Mouse (Mus musculus) CH12.LX (cell line): ENCODE measurements around the gene Prr14. TPM values are rescaled to one million over a fixed set of nuclear protein-coding genes. Genes with fewer than 3 reads are reported as not detected.

Experiments
- DNase-seq: peaks from one replicate; pipeline ENCODE4 v3.0.0-alpha.2; 2013; ENCODE audit errors: extremely low read depth
- H3K27ac ChIP-seq: 2 replicates; pipeline ENCODE4 v1.5.1; 2012; ENCODE audit warnings: low read depth, mild to moderate bottlenecking, control low read depth, moderate library complexity; ENCODE audit not compliant: insufficient read depth
- H3K27me3 ChIP-seq: replicated peaks from 2 replicates; pipeline ENCODE3; 2012; ENCODE audit warnings: inconsistent platforms
- H3K36me3 ChIP-seq, 2 experiments: replicated peaks in 1 of 2; 2 replicates each; pipeline versions ENCODE3 to v1.6.1; 2012; ENCODE audit warnings: inconsistent platforms in 1 of 2, low read length in 1 of 2, mild to moderate bottlenecking in 1 of 2, mixed read lengths in 1 of 2, moderate library complexity in 1 of 2; ENCODE audit not compliant: control insufficient read depth in 1 of 2, insufficient read depth in 1 of 2
- H3K4me1 ChIP-seq, 2 experiments: 2 replicates each; pipeline ENCODE4 v1.6.1; 2012; ENCODE audit warnings: inconsistent platforms in 1 of 2, moderate library complexity in 1 of 2; ENCODE audit not compliant: insufficient read depth in 2 of 2, control insufficient read depth in 1 of 2
- H3K4me2 ChIP-seq: 2 replicates; pipeline ENCODE4 v1.6.1; 2012; ENCODE audit warnings: low read depth, mild to moderate bottlenecking, control low read depth; ENCODE audit not compliant: poor library complexity, insufficient read depth, severe bottlenecking
- H3K4me3 ChIP-seq, 3 experiments: fragments of 150-350 bp in 1 of 3; sonication (generic) in 1 of 3; replicated peaks in 1 of 3; 2 replicates each; pipeline versions ENCODE3 to v1.5.1; 2011 to 2012; ENCODE audit warnings: low read depth in 2 of 3, low read length in 2 of 3, mild to moderate bottlenecking in 2 of 3, moderate library complexity in 2 of 3, control low read depth in 1 of 3, improper control_type of control experiment in 1 of 3, inconsistent platforms in 1 of 3, mixed read lengths in 1 of 3; ENCODE audit not compliant: poor library complexity in 1 of 3
- H3K79me2 ChIP-seq: replicated peaks from 2 replicates; pipeline ENCODE4 v1.6.1; 2012; ENCODE audit warnings: mild to moderate bottlenecking, moderate library complexity; ENCODE audit not compliant: control insufficient read depth, poor library complexity, insufficient read depth, severe bottlenecking; ENCODE audit errors: extremely low read depth
- H3K9ac ChIP-seq: 2 replicates; pipeline ENCODE4 v1.6.1; 2012; ENCODE audit warnings: low read depth, mild to moderate bottlenecking, control low read depth, moderate library complexity; ENCODE audit not compliant: insufficient read depth
- H3K9me3 ChIP-seq: replicated peaks from 2 replicates; pipeline ENCODE3; 2012; ENCODE audit warnings: low read length, inconsistent platforms, mixed read lengths
- CHD1 ChIP-seq: IDR thresholded peaks from 2 replicates; pipeline ENCODE4 v1.6.1; 2012; ENCODE audit warnings: low read depth, low read length, improper control_type of control experiment, inconsistent platforms
- JUN ChIP-seq: IDR thresholded peaks from 2 replicates; pipeline ENCODE4 v1.6.1; 2011; ENCODE audit warnings: low read depth, mild to moderate bottlenecking, low read length, improper control_type of control experiment, moderate library complexity; ENCODE audit not compliant: insufficient read depth
- MAFK ChIP-seq: IDR thresholded peaks from 2 replicates; pipeline ENCODE4 v1.6.1; 2011; ENCODE audit warnings: low read length, improper control_type of control experiment; ENCODE audit not compliant: insufficient replicate concordance
- NELFE ChIP-seq: IDR thresholded peaks from 2 replicates; pipeline ENCODE4 v1.6.1; 2011; ENCODE audit warnings: low read depth, low read length, improper control_type of control experiment
- POLR2A ChIP-seq: IDR thresholded peaks from 2 replicates; pipeline ENCODE4 v1.6.1; 2011; ENCODE audit warnings: low read depth, mild to moderate bottlenecking, improper control_type of control experiment, low read length
- RCOR1 ChIP-seq: conservative IDR thresholded peaks from 2 replicates; pipeline ENCODE4 v1.6.1; 2012; ENCODE audit warnings: low read depth, mild to moderate bottlenecking, inconsistent platforms, low read length, improper control_type of control experiment
- SIN3A ChIP-seq: IDR thresholded peaks from 2 replicates; pipeline ENCODE4 v1.6.1; 2012; ENCODE audit warnings: low read length, improper control_type of control experiment, inconsistent platforms
- TBP ChIP-seq: conservative IDR thresholded peaks from 2 replicates; pipeline ENCODE4 v1.6.1; 2011; ENCODE audit warnings: low read depth, low read length, improper control_type of control experiment
- UBTF ChIP-seq: IDR thresholded peaks from 2 replicates; pipeline ENCODE4 v1.6.1; 2012; ENCODE audit warnings: low read depth, mild to moderate bottlenecking, inconsistent platforms, low read length, improper control_type of control experiment, moderate library complexity
- USF2 ChIP-seq: conservative IDR thresholded peaks from 2 replicates; pipeline ENCODE4 v1.6.1; 2011; ENCODE audit warnings: low read depth, low read length, improper control_type of control experiment
- ZC3H11A ChIP-seq: IDR thresholded peaks from 2 replicates; pipeline ENCODE4 v1.6.1; 2012; ENCODE audit warnings: low read depth, mild to moderate bottlenecking, inconsistent platforms, low read length, improper control_type of control experiment
- ZMIZ1 ChIP-seq: IDR thresholded peaks from 2 replicates; pipeline ENCODE4 v1.6.1; 2012; ENCODE audit warnings: low read depth, mild to moderate bottlenecking, inconsistent platforms, low read length, improper control_type of control experiment
- ZNF384 ChIP-seq: IDR thresholded peaks from 2 replicates; pipeline ENCODE4 v1.6.1; 2012; ENCODE audit warnings: low read depth, low read length, improper control_type of control experiment, inconsistent platforms
- dilution Hi-C: fragments of 300-500 bp; cut with MboI; formaldehyde crosslinking; loops from 2 replicates; pipeline ENCODE4 v1.14.3; 2020; ENCODE audit warnings: low sequenced_read_pairs; ENCODE audit not compliant: extremely low pct_unique_long_range_greater_than_20kb, extremely low pct_ligation_motif_present
- in situ Hi-C: fragments of 300-500 bp; cut with MboI; formaldehyde crosslinking; loops from 3 replicates; pipeline ENCODE4 v1.14.3; 2019; ENCODE audit warnings: low sequenced_read_pairs, low pct_ligation_motif_present, low pct_unique_long_range_greater_than_20kb, mixed read lengths
- polyA plus RNA-seq: library from polyadenylated mRNA; unstranded; fragments of >175 nt; gene quantifications from 2 replicates; pipeline ENCODE4 v1.2.1, GENCODE M21; 2012; ENCODE audit warnings: low read depth; ENCODE audit not compliant: insufficient read length
- total RNA-seq, 2 experiments: library from RNA; depleted of rRNA; stranded (reverse); fragments of 300-350 nt in 1 of 2; fragments of >200 nt in 1 of 2; gene quantifications; 2 replicates each; pipeline ENCODE4 v1.2.3; 2012 to 2014

Gene Prr14
- total and polyA plus RNA-seq, 3 experiments, result 7.6 to 31.3 (median 10.4) TPM

GRCm38 (mm10) chr7:127466606-127467005 is 7.2 kb downstream of the Prr14 start:
- H3K27ac ChIP-seq, result no peak overlapping the region
- H3K4me1 ChIP-seq, result peaks cover 0 to 13% of the 10 kb centered on the region in 2 experiments; a peak in 2 of 4 replicates
- peaks cover 4% of the 10 kb centered on the region for H3K79me2 ChIP-seq
- peaks cover 19 to 39% of the 10 kb centered on the region in 2 experiments for H3K36me3 ChIP-seq
- no peaks in the 10 kb centered on the region for H3K27me3 ChIP-seq
- no peak overlapping the region for H3K4me2 ChIP-seq
- in situ Hi-C loops, result no loop called here
- no peak overlapping the region for H3K4me3 ChIP-seq
- no peak for TF ChIP-seq UBTF
- no peak for TF ChIP-seq ZMIZ1
- TF ChIP-seq TBP, result no peak
- no peak for TF ChIP-seq ZC3H11A
- no peak for TF ChIP-seq MAFK
- no peak for TF ChIP-seq RCOR1
- no peak for TF ChIP-seq CHD1
- TF ChIP-seq JUN, result no peak
- TF ChIP-seq USF2, result no peak
- no peak for TF ChIP-seq NELFE
- no peak for TF ChIP-seq SIN3A
- TF ChIP-seq, all 38 proteins: peak for 0
- Histone ChIP-seq H3K9me3 (peaks cover 16% of the 10 kb centered on the region), H3K9ac (no peak overlapping the region)
- dilution Hi-C loops, result no loop called here
- no peak for DNase-seq

- Histone ChIP-seq H3K27ac (peak overlapping the region; percentile 57), H3K4me2 (peak overlapping the region; percentile 85), H3K9me3 (peaks cover 16% of the 10 kb centered on the region), H3K9ac (peak overlapping the region; percentile 94), H3K4me3 (peak overlapping the region; percentile 64 to 82 (median 77)), H3K36me3 (peaks cover 33 to 54% of the 10 kb centered on the region in 2 experiments), H3K4me1 (peaks cover 3 to 20% of the 10 kb centered on the region in 2 experiments; a peak in 2 of 4 replicates), H3K79me2 (peaks cover 5% of the 10 kb centered on the region; the same call in 1 of the 2 replicates), H3K27me3 (no peaks in the 10 kb centered on the region)
- in situ Hi-C loops, result no loop called here
- DNase-seq, result peak; percentile 39
- dilution Hi-C loops, result no loop called here
- no peak for TF ChIP-seq ZNF384
- TF ChIP-seq POLR2A, result 0 out of 2 replicates have a peak, but pooled peaks have one; percentile 3
- TF ChIP-seq CHD1, result 0 out of 2 replicates have a peak, but pooled peaks have one; percentile 30
Measured at GRCm38 (mm10) chr7:127470011-127470715, 10.8 kb downstream of the Prr14 start.
